In genomic region chr11:102936272-102936671, GRCm38 (mm10) we compare ENCODE assay signal across 28 mouse cellular contexts. TPM values are rescaled to one million over a fixed set of nuclear protein-coding genes. Genes with fewer than 3 reads are reported as not detected.
DNase-seq lines count a peak whose midpoint lies in the region; ATAC-seq lines count a peak whose summit lies in the region.
"Had no signal": no experiment of that assay in that cellular context is flagged by ENCODE, and none has a peak within 500 bp of the region (broad histone marks: within the 10 kb centered on the region; RNA-seq: fewer than 3 reads in every experiment).

No protein-coding gene starts in this region.

- ATAC-seq in forebrain, embryonic 13.5 days = no peak
- peak; percentile 73 for ATAC-seq in kidney, embryonic 15.5 days (replicated peaks; ENCODE audit: low FRiP score)
- ATAC-seq in embryonic facial prominence, embryonic 13.5 days (ENCODE audit: insufficient number of reproducible peaks, insufficient read depth, low FRiP score, low TSS enrichment, low read depth) = no peak
- ATAC-seq in frontal cortex, adult (ENCODE audit: low TSS enrichment) = no peak
- ATAC-seq: activated CD4-positive, CD25-positive, alpha-beta regulatory T cell, adult 4 months; intestine, postnatal 0 days; liver, embryonic 12.5 days had no signal

- H3K9me3 ChIP-seq in forebrain, embryonic 10.5 days = no peaks in the 10 kb centered on the region
- no peaks in the 10 kb centered on the region for H3K9me3 ChIP-seq in forebrain, embryonic 13.5 days (replicated peaks)
- H3K9me3 ChIP-seq in kidney, embryonic 15.5 days (replicated peaks) = no peaks in the 10 kb centered on the region
- H3K9me3 ChIP-seq in embryonic facial prominence, embryonic 13.5 days = no peaks in the 10 kb centered on the region
- H3K9me3 ChIP-seq: limb, embryonic 13.5 days; liver, embryonic 12.5 days had no signal

- H3K4me1 ChIP-seq in forebrain, embryonic 10.5 days = peaks cover 34% of the 10 kb centered on the region
- peaks cover 24% of the 10 kb centered on the region for H3K4me1 ChIP-seq in forebrain, embryonic 13.5 days
- H3K4me1 ChIP-seq in kidney, embryonic 15.5 days = peaks cover 33% of the 10 kb centered on the region
- H3K4me1 ChIP-seq in embryonic facial prominence, embryonic 13.5 days = peaks cover 29% of the 10 kb centered on the region

- 35% methylated on average over 4 of the region's 4 CpGs for WGBS in forebrain, embryonic 10.5 days
- WGBS in forebrain, embryonic 13.5 days = 33% methylated on average over 4 of the region's 4 CpGs
- WGBS in kidney, embryonic 15.5 days = 7% methylated on average over 4 of the region's 4 CpGs
- WGBS in embryonic facial prominence, embryonic 13.5 days = 39% methylated on average over 4 of the region's 4 CpGs

- H3K36me3 ChIP-seq in forebrain, embryonic 10.5 days (replicated peaks) = no peaks in the 10 kb centered on the region
- no peaks in the 10 kb centered on the region for H3K36me3 ChIP-seq in forebrain, embryonic 13.5 days (ENCODE audit: poor library complexity, severe bottlenecking)
- no peaks in the 10 kb centered on the region for H3K36me3 ChIP-seq in kidney, embryonic 15.5 days
- no peaks in the 10 kb centered on the region for H3K36me3 ChIP-seq in embryonic facial prominence, embryonic 13.5 days
- H3K36me3 ChIP-seq: limb, embryonic 13.5 days; liver, embryonic 12.5 days had no signal

- no peak overlapping the region for H3K4me2 ChIP-seq in forebrain, embryonic 13.5 days
- H3K4me2 ChIP-seq in kidney, embryonic 15.5 days = peak overlapping the region; percentile 16; the same call in 1 of the 2 replicates
- no peak overlapping the region for H3K4me2 ChIP-seq in embryonic facial prominence, embryonic 13.5 days
- H3K4me2 ChIP-seq: limb, embryonic 13.5 days; liver, embryonic 12.5 days; midbrain, embryonic 11.5 days had no signal

- peak overlapping the region; percentile 66; the same call in 1 of the 2 replicates for H3K27ac ChIP-seq in forebrain, embryonic 10.5 days
- H3K27ac ChIP-seq in forebrain, embryonic 13.5 days = no peak overlapping the region
- 0 out of 2 replicates have a peak overlapping the region, but pooled peaks have one; percentile 62 for H3K27ac ChIP-seq in kidney, embryonic 15.5 days
- 0 out of 2 replicates have a peak overlapping the region, but pooled peaks have one; percentile 30 for H3K27ac ChIP-seq in embryonic facial prominence, embryonic 13.5 days
- H3K27ac ChIP-seq: limb, embryonic 13.5 days; liver, embryonic 12.5 days had no signal

- H3K9ac ChIP-seq in forebrain, embryonic 13.5 days = no peak overlapping the region
- no peak overlapping the region for H3K9ac ChIP-seq in kidney, embryonic 15.5 days
- no peak overlapping the region for H3K9ac ChIP-seq in embryonic facial prominence, embryonic 13.5 days
- H3K9ac ChIP-seq: limb, embryonic 13.5 days; liver, embryonic 12.5 days had no signal

- H3K27me3 ChIP-seq in forebrain, embryonic 10.5 days (ENCODE audit: poor library complexity, severe bottlenecking) = peaks cover 56% of the 10 kb centered on the region
- peaks cover 10% of the 10 kb centered on the region for H3K27me3 ChIP-seq in forebrain, embryonic 13.5 days
- peaks cover 44% of the 10 kb centered on the region for H3K27me3 ChIP-seq in kidney, embryonic 15.5 days
- H3K27me3 ChIP-seq in embryonic facial prominence, embryonic 13.5 days = peaks cover 39% of the 10 kb centered on the region

- no peak for DNase-seq in forebrain, embryonic 10.5 days (ENCODE audit: extremely low spot score, low spot score)
- DNase-seq in kidney, postnatal 10 days = no peak
- DNase-seq in embryo, embryonic 10 days (ENCODE audit: low spot score) = peak; percentile 56
- no peak for DNase-seq in gastrocnemius, postnatal 4 days (ENCODE audit: low spot score in 2 of 2)
- DNase-seq: adrenal gland, postnatal 10 days; cerebellum, adult 2 months; cerebellum, postnatal 36 days; gastrocnemius, postnatal 36 days; heart, postnatal 4 days; lung, adult 18-20 months; lung, postnatal 14 days had no signal

- no peak overlapping the region for H3K4me3 ChIP-seq in forebrain, embryonic 10.5 days
- no peak overlapping the region for H3K4me3 ChIP-seq in forebrain, embryonic 13.5 days
- H3K4me3 ChIP-seq in kidney, embryonic 15.5 days (replicated peaks) = no peak overlapping the region
- no peak overlapping the region for H3K4me3 ChIP-seq in embryonic facial prominence, embryonic 13.5 days
- H3K4me3 ChIP-seq: limb, embryonic 13.5 days; liver, embryonic 12.5 days had no signal

RNA-seq across cellular contexts. Expression of gene C1ql1, which starts 10.2 kb away (rescaled TPM):
- polyA plus RNA-seq in forebrain, embryonic 10.5 days (2016; fragmentation: Nextera tagmentation; extraction: Ambion mirVana) = 2.6 and 2.8 TPM in 2 replicates
- polyA plus RNA-seq in forebrain, embryonic 13.5 days (2015; fragmentation: Nextera tagmentation; extraction: Ambion mirVana) = 1.4 and 1.5 TPM in 2 replicates
- polyA plus RNA-seq in kidney, embryonic 15.5 days (2015; fragmentation: Nextera tagmentation; extraction: Ambion mirVana) = 3.7 and 4.2 TPM in 2 replicates
- 3.4 TPM in 2 replicates for polyA plus RNA-seq in embryonic facial prominence, embryonic 13.5 days (2015; fragmentation: Nextera tagmentation; extraction: Ambion mirVana)
- total RNA-seq in gastrocnemius, postnatal 4 days (2021) = 1 to 10 TPM; 1.3 to 1.5 TPM
- total RNA-seq: gastrocnemius, adult 18-20 months; heart, adult 8-10 months; megakaryocyte progenitor cell, adult 5-6 weeks; neutrophil, adult 5-6 weeks had no signal
- polyA plus RNA-seq: activated CD4-positive, CD25-positive, alpha-beta regulatory T cell, adult 4 months had no signal

RNA-seq across cellular contexts. Expression of gene Kif18b, which starts 11.3 kb away (rescaled TPM):
- polyA plus RNA-seq in forebrain, embryonic 10.5 days (2016; fragmentation: Nextera tagmentation; extraction: Ambion mirVana) = 14.5 and 15.5 TPM in 2 replicates
- 10.3 and 10.7 TPM in 2 replicates for polyA plus RNA-seq in forebrain, embryonic 13.5 days (2015; fragmentation: Nextera tagmentation; extraction: Ambion mirVana)
- polyA plus RNA-seq in kidney, embryonic 15.5 days (2015; fragmentation: Nextera tagmentation; extraction: Ambion mirVana) = 10.7 and 12.4 TPM in 2 replicates
- 11.0 and 12.8 TPM in 2 replicates for polyA plus RNA-seq in embryonic facial prominence, embryonic 13.5 days (2015; fragmentation: Nextera tagmentation; extraction: Ambion mirVana)
- 10 to 100 TPM in 1 of 2 experiments, 1 to 10 TPM in 1; 9.5 to 10.5 TPM for total RNA-seq in gastrocnemius, postnatal 4 days (2021)
- total RNA-seq: gastrocnemius, adult 18-20 months; neutrophil, adult 5-6 weeks had no signal

RNA-seq across cellular contexts. Expression of gene Gfap, which starts 35.6 kb away (rescaled TPM):
- 0.09 and 0.10 TPM in 2 replicates for polyA plus RNA-seq in forebrain, embryonic 10.5 days (2016; fragmentation: Nextera tagmentation; extraction: Ambion mirVana)
- not detected in 2 replicates for polyA plus RNA-seq in forebrain, embryonic 13.5 days (2015; fragmentation: Nextera tagmentation; extraction: Ambion mirVana)
- 0.22 and 0.32 TPM in 2 replicates for polyA plus RNA-seq in kidney, embryonic 15.5 days (2015; fragmentation: Nextera tagmentation; extraction: Ambion mirVana)
- 0.10 and 0.39 TPM in 2 replicates for polyA plus RNA-seq in embryonic facial prominence, embryonic 13.5 days (2015; fragmentation: Nextera tagmentation; extraction: Ambion mirVana)
- under 1 TPM in 1 of 2 experiments, not detected in 1; 0.26 TPM for total RNA-seq in gastrocnemius, postnatal 4 days (2021)
- total RNA-seq: gastrocnemius, adult 18-20 months; gastrocnemius, postnatal 36 days; megakaryocyte progenitor cell, adult 5-6 weeks; neutrophil, adult 5-6 weeks had no signal
- polyA plus RNA-seq: activated CD4-positive, CD25-positive, alpha-beta regulatory T cell, adult 4 months had no signal

RNA-seq across cellular contexts. Expression of gene Fam187a, which starts 51.3 kb away (rescaled TPM):
- 0.09 TPM in 1 of 2 replicates, not detected in the other for polyA plus RNA-seq in forebrain, embryonic 10.5 days (2016; fragmentation: Nextera tagmentation; extraction: Ambion mirVana)
- polyA plus RNA-seq in forebrain, embryonic 13.5 days (2015; fragmentation: Nextera tagmentation; extraction: Ambion mirVana) = not detected in 2 replicates
- polyA plus RNA-seq in kidney, embryonic 15.5 days (2015; fragmentation: Nextera tagmentation; extraction: Ambion mirVana) = not detected in 2 replicates
- polyA plus RNA-seq in embryonic facial prominence, embryonic 13.5 days (2015; fragmentation: Nextera tagmentation; extraction: Ambion mirVana) = not detected in 2 replicates
- not detected for total RNA-seq in gastrocnemius, postnatal 4 days (2021)
- total RNA-seq: adrenal gland, postnatal 10 days; gastrocnemius, adult 18-20 months; gastrocnemius, postnatal 36 days; heart, adult 8-10 months; heart, postnatal 4 days; megakaryocyte progenitor cell, adult 5-6 weeks; midbrain, postnatal 0 days; neutrophil, adult 5-6 weeks had no signal
- polyA plus RNA-seq: activated CD4-positive, CD25-positive, alpha-beta regulatory T cell, adult 4 months; cerebellum, adult 2 months; embryonic facial prominence, embryonic 14.5 days; heart, embryonic 16.5 days; intestine, postnatal 0 days; limb, embryonic 13.5 days; liver, embryonic 12.5 days; small intestine, adult 2 months had no signal

RNA-seq across cellular contexts. Expression of gene Ccdc103, which starts 55.3 kb away (rescaled TPM):
- 2.0 and 2.9 TPM in 2 replicates for polyA plus RNA-seq in forebrain, embryonic 10.5 days (2016; fragmentation: Nextera tagmentation; extraction: Ambion mirVana)
- 1.8 and 2.8 TPM in 2 replicates for polyA plus RNA-seq in forebrain, embryonic 13.5 days (2015; fragmentation: Nextera tagmentation; extraction: Ambion mirVana)
- 1.2 and 1.7 TPM in 2 replicates for polyA plus RNA-seq in kidney, embryonic 15.5 days (2015; fragmentation: Nextera tagmentation; extraction: Ambion mirVana)
- polyA plus RNA-seq in embryonic facial prominence, embryonic 13.5 days (2015; fragmentation: Nextera tagmentation; extraction: Ambion mirVana) = 0.79 and 1.2 TPM in 2 replicates
- total RNA-seq in gastrocnemius, postnatal 4 days (2021) = not detected
- total RNA-seq: gastrocnemius, adult 18-20 months; gastrocnemius, postnatal 36 days; neutrophil, adult 5-6 weeks had no signal
- polyA plus RNA-seq: small intestine, adult 2 months had no signal
